ENCODE assay signal across 14 mouse cellular contexts in the genomic region with DNA sequence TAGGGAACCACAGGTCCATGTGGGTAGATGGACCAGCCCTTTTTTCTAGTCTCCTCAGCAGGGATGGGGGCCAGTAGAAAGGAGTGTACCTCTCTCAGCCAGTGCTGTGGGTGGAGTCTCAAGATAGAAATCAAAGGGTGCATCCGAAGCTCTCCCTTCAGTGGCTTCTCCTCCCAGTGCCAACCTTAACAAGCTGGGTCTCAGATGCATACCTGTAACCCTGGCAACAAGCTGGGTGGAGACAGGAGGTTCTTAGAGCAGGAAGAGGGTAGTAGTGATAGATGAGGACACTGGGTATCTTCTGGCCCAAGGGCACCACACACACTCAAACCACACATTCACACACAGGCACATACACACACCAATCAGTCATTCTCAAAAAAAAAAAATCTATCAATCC.
"Had no signal": no experiment of that assay in that cellular context is flagged by ENCODE, and none has a peak within 500 bp of the region (broad histone marks: within the 10 kb centered on the region; RNA-seq: fewer than 3 reads in every experiment).

No protein-coding gene starts in this region.

- H3K9me3 ChIP-seq: kidney, embryonic 15.5 days; limb, embryonic 13.5 days; liver, embryonic 15.5 days; midbrain, embryonic 12.5 days; neural tube, embryonic 15.5 days had no signal

- H3K4me3 ChIP-seq: kidney, embryonic 15.5 days; limb, embryonic 13.5 days; liver, embryonic 15.5 days; megakaryocyte, embryonic 14.5 days; midbrain, embryonic 12.5 days; neural tube, embryonic 15.5 days had no signal

- H3K27me3 ChIP-seq: kidney, embryonic 15.5 days; limb, embryonic 13.5 days; liver, embryonic 15.5 days; megakaryocyte, embryonic 14.5 days; midbrain, embryonic 12.5 days; neural tube, embryonic 15.5 days had no signal

- H3K27ac ChIP-seq: kidney, embryonic 15.5 days; limb, embryonic 13.5 days; liver, embryonic 15.5 days; midbrain, embryonic 12.5 days; neural tube, embryonic 15.5 days had no signal

- H3K4me2 ChIP-seq: kidney, embryonic 15.5 days; limb, embryonic 13.5 days; liver, embryonic 15.5 days; lung, embryonic 14.5 days; midbrain, embryonic 12.5 days; neural tube, embryonic 15.5 days had no signal

- DNase-seq: kidney, adult 2 months; kidney, postnatal 14 days; left cerebral cortex, postnatal 4 days; lung, embryonic 14.5 days; lung, postnatal 10 days; lung, postnatal 4 days; thymus, adult 18-20 months; thymus, postnatal 36 days had no signal

- H3K4me1 ChIP-seq: kidney, embryonic 15.5 days; limb, embryonic 13.5 days; liver, embryonic 15.5 days; midbrain, embryonic 12.5 days had no signal

- H3K36me3 ChIP-seq: kidney, embryonic 15.5 days; limb, embryonic 13.5 days; liver, embryonic 15.5 days; midbrain, embryonic 12.5 days; neural tube, embryonic 15.5 days had no signal

- H3K9ac ChIP-seq: kidney, embryonic 15.5 days; limb, embryonic 13.5 days; liver, embryonic 15.5 days; lung, embryonic 14.5 days; midbrain, embryonic 12.5 days; neural tube, embryonic 15.5 days had no signal
